Mouse (Mus musculus) heart, adult 2 months (tissue): ENCODE measurements around the gene Gja4.

Experiments
- CTCF ChIP-seq: fragments of 200-600 bp; IDR thresholded peaks from 2 replicates; pipeline ENCODE4 v1.8.1; 2022; ENCODE audit warnings: antibody characterized with exemption, mild to moderate bottlenecking, moderate library complexity
- EP300 ChIP-seq: fragments of 200-500 bp; IDR thresholded peaks from 2 replicates; pipeline ENCODE4 v1.6.1; 2011; ENCODE audit warnings: low read depth, low read length, control low read depth; ENCODE audit not compliant: insufficient read depth
- POLR2A ChIP-seq: fragments of 200-500 bp; IDR thresholded peaks from 2 replicates; pipeline ENCODE4 v1.6.1; 2011; ENCODE audit warnings: mild to moderate bottlenecking, low read depth, low read length, control low read depth; ENCODE audit not compliant: insufficient read depth

DNA sequence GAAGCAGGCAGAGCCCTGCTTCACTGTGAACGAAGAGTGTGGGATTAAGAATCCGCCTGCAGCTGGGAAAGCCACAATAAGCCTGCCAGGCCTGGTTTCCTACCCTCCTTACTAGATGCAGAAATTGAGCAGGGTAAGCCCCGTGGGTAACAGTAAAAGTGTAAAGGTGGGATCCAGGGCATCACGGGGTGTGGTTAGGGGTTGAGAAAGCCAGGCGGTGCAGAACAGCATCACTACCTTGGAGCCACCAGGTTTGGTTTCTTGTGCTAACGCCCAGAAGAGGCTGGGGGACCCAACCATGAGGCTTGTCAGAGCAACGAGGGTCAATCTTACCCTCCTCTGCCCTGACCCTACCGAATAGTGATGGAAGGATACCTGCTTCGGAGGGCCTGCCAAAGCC lies 746 bp upstream of the Gja4 start:
- TF ChIP-seq CTCF (no peak), POLR2A (no peak), EP300 (no peak)
